Mouse (Mus musculus): ENCODE measurements around the gene Esrrb. TPM values are rescaled to one million over a fixed set of nuclear protein-coding genes. Genes with fewer than 3 reads are reported as not detected.

Gene Esrrb
- polyA plus RNA-seq, 1 experiment from 2014 or later: 1.9 TPM

DNA sequence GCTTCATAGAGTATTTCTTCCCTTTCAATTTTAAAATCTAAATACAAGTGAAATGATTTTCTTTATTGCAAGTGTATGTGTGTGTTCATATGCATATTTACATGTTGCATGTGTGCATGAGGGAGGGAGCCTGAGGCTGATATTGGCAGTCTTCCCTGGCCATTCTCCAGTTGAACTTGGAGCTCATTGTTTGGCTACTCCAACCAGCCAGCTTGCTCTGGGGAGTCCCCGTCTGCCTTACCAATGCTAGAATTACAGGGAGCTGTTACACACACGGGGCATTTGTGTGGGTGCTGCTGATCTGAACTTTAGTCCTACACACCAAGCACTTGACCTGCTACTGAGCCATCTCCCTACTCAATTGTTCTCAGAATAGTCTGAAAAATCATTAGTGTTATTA is 173.4 kb downstream of the Esrrb start:
- ATAC-seq (ENCODE audit: insufficient number of reproducible peaks, insufficient read depth, low FRiP score, low read depth): no peak
- Histone ChIP-seq H3K4me2 (ENCODE audit: low read length) (no peak overlapping the region), H3K27ac (replicated peaks in 1 of 2; ENCODE audit: control insufficient read depth in 1 of 2, insufficient read depth in 1 of 2, low read depth in 2 of 2, low read length in 2 of 2) (no peak overlapping the region), H3K9me3 (ENCODE audit: control insufficient read depth, low read length) (peaks cover 4% of the 10 kb centered on the region; the same call in 1 of the 2 replicates), H3K4me3 (ENCODE audit: control insufficient read depth in 1 of 2, insufficient read depth in 1 of 2, low read depth in 1 of 2, low read length in 2 of 2) (no peak overlapping the region), H3K4me1 (ENCODE audit: control insufficient read depth in 2 of 2, insufficient read depth in 2 of 2, low read length in 2 of 2) (no peaks in the 10 kb centered on the region), H3K36me3 (ENCODE audit: control insufficient read depth, insufficient read depth, low read length) (no peaks in the 10 kb centered on the region), H3K27me3 (ENCODE audit: control insufficient read depth, insufficient read depth, low read length) (no peaks in the 10 kb centered on the region), H3K9ac (ENCODE audit: low read length) (no peak overlapping the region)
- WGBS: 51% methylated on average over 2 of the region's 2 CpGs

GRCm38 (mm10) chr12:86537799-86538198 is 176.9 kb downstream of the Esrrb start:
- ATAC-seq (ENCODE audit: insufficient number of reproducible peaks, insufficient read depth, low FRiP score, low read depth): no peak

DNA sequence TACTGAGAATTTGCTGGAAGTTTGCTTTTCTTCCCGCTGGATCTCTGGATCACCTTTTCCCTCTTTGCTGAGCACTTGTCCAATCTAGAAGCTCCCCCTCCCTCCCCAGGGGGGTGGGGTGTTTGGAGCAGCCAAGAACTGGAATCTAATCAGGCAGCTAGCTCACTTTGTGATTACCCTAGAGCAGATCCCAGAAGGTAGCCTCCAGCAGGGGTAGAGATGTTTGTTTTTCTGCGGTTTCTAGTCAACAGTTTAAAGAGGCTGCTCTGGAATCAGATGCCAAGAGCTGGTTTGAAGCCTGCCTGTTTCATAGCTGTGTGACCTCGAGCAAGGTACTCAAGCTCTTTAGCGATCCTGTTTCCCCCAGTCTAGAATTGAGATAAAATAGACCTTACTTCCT is 177.8 kb downstream of the Esrrb start:
- H3K4me3 ChIP-seq (ENCODE audit: control insufficient read depth in 1 of 2, insufficient read depth in 1 of 2, low read depth in 1 of 2, low read length in 2 of 2): no peak overlapping the region
- no peak overlapping the region for H3K9ac ChIP-seq (ENCODE audit: low read length)
- H3K36me3 ChIP-seq (ENCODE audit: control insufficient read depth, insufficient read depth, low read length): no peaks in the 10 kb centered on the region
- H3K27ac ChIP-seq (replicated peaks in 1 of 2; ENCODE audit: control insufficient read depth in 1 of 2, insufficient read depth in 1 of 2, low read depth in 2 of 2, low read length in 2 of 2): no peak overlapping the region
- ATAC-seq (ENCODE audit: insufficient number of reproducible peaks, insufficient read depth, low FRiP score, low read depth): no peak
- H3K27me3 ChIP-seq (ENCODE audit: control insufficient read depth, insufficient read depth, low read length): no peaks in the 10 kb centered on the region; the same call in 1 of the 2 replicates
- 51% methylated on average over 4 of the region's 4 CpGs for WGBS
- peaks cover 4% of the 10 kb centered on the region; the same call in 1 of the 2 replicates for H3K9me3 ChIP-seq (ENCODE audit: control insufficient read depth, low read length)
- H3K4me2 ChIP-seq (ENCODE audit: low read length): no peak overlapping the region
- no peaks in the 10 kb centered on the region for H3K4me1 ChIP-seq (ENCODE audit: control insufficient read depth in 2 of 2, insufficient read depth in 2 of 2, low read length in 2 of 2)

More at GRCm38 (mm10) chr12:86537799-86538198, 176.9 kb downstream of the Esrrb start:
- H3K27me3 ChIP-seq (ENCODE audit: control insufficient read depth, insufficient read depth, low read length): no peaks in the 10 kb centered on the region; the same call in 1 of the 2 replicates
- H3K9ac ChIP-seq (ENCODE audit: low read length): no peak overlapping the region
- no peak overlapping the region for H3K4me3 ChIP-seq (ENCODE audit: control insufficient read depth in 1 of 2, insufficient read depth in 1 of 2, low read depth in 1 of 2, low read length in 2 of 2)
- no peaks in the 10 kb centered on the region for H3K4me1 ChIP-seq (ENCODE audit: control insufficient read depth in 2 of 2, insufficient read depth in 2 of 2, low read length in 2 of 2)
- no peaks in the 10 kb centered on the region for H3K36me3 ChIP-seq (ENCODE audit: control insufficient read depth, insufficient read depth, low read length)
- peaks cover 4% of the 10 kb centered on the region; the same call in 1 of the 2 replicates for H3K9me3 ChIP-seq (ENCODE audit: control insufficient read depth, low read length)
- no peak overlapping the region for H3K27ac ChIP-seq (replicated peaks in 1 of 2; ENCODE audit: control insufficient read depth in 1 of 2, insufficient read depth in 1 of 2, low read depth in 2 of 2, low read length in 2 of 2)
- no peak overlapping the region for H3K4me2 ChIP-seq (ENCODE audit: low read length)

DNA sequence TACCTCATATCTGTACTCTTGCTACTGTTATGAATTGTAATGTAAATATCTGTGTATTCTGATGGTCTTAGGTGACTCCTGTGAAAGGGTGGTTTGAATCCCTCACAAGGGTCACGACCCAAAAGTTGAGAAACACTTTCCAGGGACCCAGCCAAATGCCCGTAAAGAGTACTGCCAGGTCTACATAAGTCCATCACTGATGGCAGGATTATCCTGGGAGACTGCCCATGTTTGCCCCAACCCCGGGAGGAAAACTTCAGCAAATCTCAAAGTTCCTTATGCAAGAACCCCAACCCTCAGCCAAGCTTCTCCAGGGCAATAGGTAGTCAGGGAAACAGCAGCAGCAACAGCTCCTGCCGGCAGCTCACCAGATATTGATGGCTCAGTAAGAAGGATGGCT is 178.6 kb downstream of the Esrrb start:
- Histone ChIP-seq H3K4me3 (ENCODE audit: control insufficient read depth in 1 of 2, insufficient read depth in 1 of 2, low read depth in 1 of 2, low read length in 2 of 2) (no peak overlapping the region), H3K4me2 (ENCODE audit: low read length) (no peak overlapping the region), H3K36me3 (ENCODE audit: control insufficient read depth, insufficient read depth, low read length) (no peaks in the 10 kb centered on the region), H3K9ac (ENCODE audit: low read length) (no peak overlapping the region), H3K27ac (replicated peaks in 1 of 2; ENCODE audit: control insufficient read depth in 1 of 2, insufficient read depth in 1 of 2, low read depth in 2 of 2, low read length in 2 of 2) (no peak overlapping the region), H3K27me3 (ENCODE audit: control insufficient read depth, insufficient read depth, low read length) (no peaks in the 10 kb centered on the region; the same call in 1 of the 2 replicates), H3K4me1 (ENCODE audit: control insufficient read depth in 2 of 2, insufficient read depth in 2 of 2, low read length in 2 of 2) (no peaks in the 10 kb centered on the region), H3K9me3 (ENCODE audit: control insufficient read depth, low read length) (peaks cover 4% of the 10 kb centered on the region; the same call in 1 of the 2 replicates)
- no peak for ATAC-seq (ENCODE audit: insufficient number of reproducible peaks, insufficient read depth, low FRiP score, low read depth)
- 74% methylated on average over 4 of the region's 4 CpGs for WGBS

DNA sequence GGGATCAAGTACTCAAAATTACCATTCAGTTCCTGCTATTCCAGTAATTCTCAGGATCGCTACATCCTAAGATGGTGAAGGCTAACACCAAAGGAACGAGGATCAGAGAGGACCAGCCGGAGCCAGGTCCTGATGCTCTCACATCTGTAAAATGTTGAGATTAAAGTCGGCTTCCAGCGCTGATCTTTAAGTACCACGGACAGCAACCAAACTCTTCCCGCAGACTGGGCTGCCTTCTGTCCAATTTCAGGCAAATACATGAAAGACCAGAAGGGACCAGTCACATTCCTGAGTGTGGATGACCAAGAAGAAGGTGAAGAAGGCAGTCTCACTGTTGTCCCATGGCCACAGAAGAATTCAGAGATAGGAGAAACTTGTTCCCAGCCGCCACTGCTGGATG is 186.9 kb downstream of the Esrrb start:
- Histone ChIP-seq H3K27me3 (ENCODE audit: control insufficient read depth, insufficient read depth, low read length) (peaks cover 3% of the 10 kb centered on the region; the same call in 1 of the 2 replicates), H3K36me3 (ENCODE audit: control insufficient read depth, insufficient read depth, low read length) (no peaks in the 10 kb centered on the region), H3K4me3 (ENCODE audit: control insufficient read depth in 1 of 2, insufficient read depth in 1 of 2, low read depth in 1 of 2, low read length in 2 of 2) (no peak overlapping the region), H3K27ac (replicated peaks in 1 of 2; ENCODE audit: control insufficient read depth in 1 of 2, insufficient read depth in 1 of 2, low read depth in 2 of 2, low read length in 2 of 2) (no peak overlapping the region), H3K4me2 (ENCODE audit: low read length) (no peak overlapping the region), H3K4me1 (ENCODE audit: control insufficient read depth in 2 of 2, insufficient read depth in 2 of 2, low read length in 2 of 2) (no peaks in the 10 kb centered on the region), H3K9ac (ENCODE audit: low read length) (no peak overlapping the region), H3K9me3 (ENCODE audit: control insufficient read depth, low read length) (no peaks in the 10 kb centered on the region)
- 23% methylated on average over 8 of the region's 8 CpGs for WGBS
- ATAC-seq (ENCODE audit: insufficient number of reproducible peaks, insufficient read depth, low FRiP score, low read depth): no peak

DNA sequence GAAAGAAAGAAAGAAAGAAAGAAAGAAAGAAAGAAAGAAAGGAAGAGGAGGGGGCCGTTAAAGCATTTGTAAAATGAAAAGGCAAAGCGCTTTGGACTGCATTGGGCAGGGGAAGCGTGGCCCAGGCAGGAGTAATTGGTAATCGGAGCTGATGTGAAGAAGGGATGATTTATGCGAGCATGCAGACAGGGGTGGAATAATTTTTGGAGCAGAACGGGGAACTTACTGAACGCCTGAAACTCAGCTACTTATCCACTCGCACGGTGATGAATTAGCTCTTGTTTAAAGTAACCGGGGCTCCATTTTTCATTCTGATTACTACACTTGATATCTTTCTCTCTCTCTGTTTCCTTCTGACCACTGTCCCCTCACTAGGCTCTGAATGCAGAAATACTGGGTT is 192.1 kb downstream of the Esrrb start:
- Histone ChIP-seq H3K9ac (ENCODE audit: low read length) (no peak overlapping the region), H3K4me2 (ENCODE audit: low read length) (no peak overlapping the region), H3K9me3 (ENCODE audit: control insufficient read depth, low read length) (no peaks in the 10 kb centered on the region), H3K27me3 (ENCODE audit: control insufficient read depth, insufficient read depth, low read length) (no peaks in the 10 kb centered on the region), H3K27ac (replicated peaks in 1 of 2; ENCODE audit: control insufficient read depth in 1 of 2, insufficient read depth in 1 of 2, low read depth in 2 of 2, low read length in 2 of 2) (no peak overlapping the region), H3K4me3 (ENCODE audit: control insufficient read depth in 1 of 2, insufficient read depth in 1 of 2, low read depth in 1 of 2, low read length in 2 of 2) (no peak overlapping the region), H3K36me3 (ENCODE audit: control insufficient read depth, insufficient read depth, low read length) (no peaks in the 10 kb centered on the region), H3K4me1 (ENCODE audit: control insufficient read depth in 2 of 2, insufficient read depth in 2 of 2, low read length in 2 of 2) (peaks cover 0 to 3% of the 10 kb centered on the region in 2 experiments; a peak in 1 of 4 replicates)
- ATAC-seq (ENCODE audit: insufficient number of reproducible peaks, insufficient read depth, low FRiP score, low read depth): no peak
- 66% methylated on average over 10 of the region's 10 CpGs for WGBS

- Histone ChIP-seq H3K36me3 (ENCODE audit: control insufficient read depth, insufficient read depth, low read length) (no peaks in the 10 kb centered on the region), H3K27me3 (ENCODE audit: control insufficient read depth, insufficient read depth, low read length) (no peaks in the 10 kb centered on the region), H3K4me3 (ENCODE audit: control insufficient read depth in 1 of 2, insufficient read depth in 1 of 2, low read depth in 1 of 2, low read length in 2 of 2) (no peak overlapping the region), H3K4me1 (ENCODE audit: control insufficient read depth in 2 of 2, insufficient read depth in 2 of 2, low read length in 2 of 2) (peaks cover 0 to 3% of the 10 kb centered on the region in 2 experiments; a peak in 1 of 4 replicates), H3K4me2 (ENCODE audit: low read length) (no peak overlapping the region), H3K9ac (ENCODE audit: low read length) (no peak overlapping the region), H3K27ac (replicated peaks in 1 of 2; ENCODE audit: control insufficient read depth in 1 of 2, insufficient read depth in 1 of 2, low read depth in 2 of 2, low read length in 2 of 2) (no peak overlapping the region), H3K9me3 (ENCODE audit: control insufficient read depth, low read length) (no peaks in the 10 kb centered on the region)
- 31% methylated on average over 10 of the region's 10 CpGs for WGBS
- no peak for ATAC-seq (ENCODE audit: insufficient number of reproducible peaks, insufficient read depth, low FRiP score, low read depth)
Observed at GRCm38 (mm10) chr12:86556796-86557517, 196.0 kb downstream of the Esrrb start.

DNA sequence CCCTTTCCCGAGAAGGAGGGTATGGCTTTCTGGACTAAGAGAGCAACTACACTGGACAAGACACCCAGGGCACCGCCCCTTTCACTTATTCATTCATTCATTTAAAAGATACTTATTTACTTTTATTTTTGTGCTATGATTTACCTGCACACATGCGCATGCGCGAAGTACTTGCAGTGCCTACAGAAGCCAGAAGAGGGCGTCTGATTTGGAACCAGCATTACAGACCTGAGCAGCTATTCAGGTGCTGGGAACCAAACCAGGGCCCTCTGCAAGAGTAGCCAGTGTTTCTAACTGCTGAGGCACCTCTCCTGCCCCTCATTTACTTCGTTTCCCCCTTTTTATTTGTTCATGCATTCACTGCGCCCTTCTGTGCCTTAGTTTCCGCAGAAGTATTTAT is 198.0 kb downstream of the Esrrb start:
- no peaks in the 10 kb centered on the region for H3K27me3 ChIP-seq (ENCODE audit: control insufficient read depth, insufficient read depth, low read length)
- peaks cover 0 to 3% of the 10 kb centered on the region in 2 experiments; a peak in 1 of 4 replicates for H3K4me1 ChIP-seq (ENCODE audit: control insufficient read depth in 2 of 2, insufficient read depth in 2 of 2, low read length in 2 of 2)
- no peak overlapping the region for H3K4me2 ChIP-seq (ENCODE audit: low read length)
- no peak overlapping the region for H3K4me3 ChIP-seq (ENCODE audit: control insufficient read depth in 1 of 2, insufficient read depth in 1 of 2, low read depth in 1 of 2, low read length in 2 of 2)
- ATAC-seq (ENCODE audit: insufficient number of reproducible peaks, insufficient read depth, low FRiP score, low read depth): no peak
- WGBS: 85% methylated on average over 9 of the region's 9 CpGs
- no peaks in the 10 kb centered on the region for H3K9me3 ChIP-seq (ENCODE audit: control insufficient read depth, low read length)
- no peak overlapping the region for H3K9ac ChIP-seq (ENCODE audit: low read length)
- H3K27ac ChIP-seq (replicated peaks in 1 of 2; ENCODE audit: control insufficient read depth in 1 of 2, insufficient read depth in 1 of 2, low read depth in 2 of 2, low read length in 2 of 2): no peak overlapping the region
- H3K36me3 ChIP-seq (ENCODE audit: control insufficient read depth, insufficient read depth, low read length): no peaks in the 10 kb centered on the region

Measured in heart, embryonic 14.5 days (tissue).